Mouse (Mus musculus): Measurements from ENCODE around the gene Bcor. TPM values are rescaled to one million over a fixed set of nuclear protein-coding genes. Genes with fewer than 3 reads are reported as not detected.

Gene Bcor
- total RNA-seq, 1 experiment: 32.9 TPM

- H3K36me3 ChIP-seq (ENCODE audit: control insufficient read depth, insufficient read depth, low read length, poor library complexity, severe bottlenecking): no peaks in the 10 kb centered on the region
- DNase-seq (ENCODE audit: low read depth, low spot score): no peak
- H3K27ac ChIP-seq (ENCODE audit: insufficient read depth, low read depth, low read length, poor library complexity, severe bottlenecking): no peak overlapping the region
- no peak for TF ChIP-seq ZNF384 (IDR thresholded peaks at IDR 0.05; ENCODE audit: low read depth, low read length)
- TF ChIP-seq MAFK (IDR thresholded peaks at IDR 0.05; ENCODE audit: insufficient read depth, low read depth, low read length): no peak
- TF ChIP-seq CHD2 (IDR thresholded peaks at IDR 0.05; ENCODE audit: low read depth, low read length): no peak
- no peak for TF ChIP-seq HCFC1 (IDR thresholded peaks at IDR 0.05; ENCODE audit: borderline replicate concordance, insufficient read depth, low read length)
- no peak for TF ChIP-seq ZC3H11A (IDR thresholded peaks at IDR 0.05; ENCODE audit: borderline replicate concordance, low read depth, low read length)
- in situ Hi-C loops (cut with MboI; ENCODE audit: low sequenced_read_pairs in 2 of 2, unreplicated experiment in 2 of 2): loop anchor here in 1 of 2 experiments (5.0 to 10.0 kb wide), 2 partner anchors 75 to 137 kb away; no protein-coding TSS in a partner anchor
- H3K9me3 ChIP-seq (ENCODE audit: control insufficient read depth, insufficient read depth, low read depth, low read length): no peaks in the 10 kb centered on the region
- H3K4me3 ChIP-seq (ENCODE audit: insufficient read depth in 1 of 2, low read depth in 1 of 2, low read length in 2 of 2, poor library complexity in 1 of 2, severe bottlenecking in 1 of 2): no peak overlapping the region
- peaks cover 2 to 19% of the 10 kb centered on the region in 2 experiments; a peak in 3 of 4 replicates for H3K4me1 ChIP-seq (ENCODE audit: control insufficient read depth in 2 of 2, insufficient read depth in 2 of 2, low read length in 2 of 2, poor library complexity in 1 of 2)
- H3K9ac ChIP-seq (ENCODE audit: insufficient read depth, low read depth, low read length, poor library complexity, severe bottlenecking): no peak overlapping the region
Observed at GRCm38 (mm10) chrX:11999951-12000350, 160.2 kb downstream of the Bcor start.

DNA sequence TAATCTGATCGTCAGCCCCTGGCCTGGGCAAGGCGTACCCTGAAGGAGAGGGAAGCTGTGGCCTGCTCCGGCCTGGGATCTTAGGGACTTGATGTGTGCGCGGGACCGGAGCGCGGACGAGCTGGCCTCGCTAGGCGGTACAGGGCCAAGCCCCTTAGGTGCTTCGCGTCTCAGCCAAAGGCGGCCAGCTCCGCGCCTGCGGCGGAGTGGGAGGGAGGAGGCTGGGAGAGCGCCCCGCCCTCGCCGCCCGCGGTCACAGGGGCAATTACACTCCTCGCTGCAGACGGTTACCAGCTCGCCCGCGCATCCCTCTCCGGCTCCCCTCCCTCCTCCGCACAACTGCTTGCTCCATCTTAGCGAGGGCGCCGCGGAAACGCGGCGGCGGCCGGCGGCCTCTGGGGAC is 161.2 kb downstream of the Bcor start:
- Histone ChIP-seq H3K27ac (ENCODE audit: insufficient read depth, low read depth, low read length, poor library complexity, severe bottlenecking) (no peak overlapping the region), H3K4me1 (ENCODE audit: control insufficient read depth in 2 of 2, insufficient read depth in 2 of 2, low read length in 2 of 2, poor library complexity in 1 of 2) (peaks cover 2 to 16% of the 10 kb centered on the region in 2 experiments; a peak in 3 of 4 replicates), H3K9ac (ENCODE audit: insufficient read depth, low read depth, low read length, poor library complexity, severe bottlenecking) (peak overlapping the region; percentile 14; the same call in 1 of the 2 replicates), H3K9me3 (ENCODE audit: control insufficient read depth, insufficient read depth, low read depth, low read length) (no peaks in the 10 kb centered on the region), H3K36me3 (ENCODE audit: control insufficient read depth, insufficient read depth, low read length, poor library complexity, severe bottlenecking) (no peaks in the 10 kb centered on the region), H3K4me3 (ENCODE audit: insufficient read depth in 1 of 2, low read depth in 1 of 2, low read length in 2 of 2, poor library complexity in 1 of 2, severe bottlenecking in 1 of 2) (peak overlapping the region; percentile 35 to 45; a peak in 2 of 4 replicates)
- TF ChIP-seq ZC3H11A (IDR thresholded peaks at IDR 0.05; ENCODE audit: borderline replicate concordance, low read depth, low read length) (no peak), MAFK (IDR thresholded peaks at IDR 0.05; ENCODE audit: insufficient read depth, low read depth, low read length) (no peak), ZNF384 (IDR thresholded peaks at IDR 0.05; ENCODE audit: low read depth, low read length) (no peak), CHD2 (IDR thresholded peaks at IDR 0.05; ENCODE audit: low read depth, low read length) (no peak), HCFC1 (IDR thresholded peaks at IDR 0.05; ENCODE audit: borderline replicate concordance, insufficient read depth, low read length) (no peak)
- in situ Hi-C loops (cut with MboI; ENCODE audit: low sequenced_read_pairs in 2 of 2, unreplicated experiment in 2 of 2): no loop called here
- DNase-seq (ENCODE audit: low read depth, low spot score): no peak

GRCm38 (mm10) chrX:11996891-11997290 is 163.3 kb downstream of the Bcor start:
- in situ Hi-C loops (cut with MboI; ENCODE audit: low sequenced_read_pairs in 2 of 2, unreplicated experiment in 2 of 2): no loop called here
- Histone ChIP-seq H3K27ac (ENCODE audit: insufficient read depth, low read depth, low read length, poor library complexity, severe bottlenecking) (no peak overlapping the region), H3K4me1 (ENCODE audit: control insufficient read depth in 2 of 2, insufficient read depth in 2 of 2, low read length in 2 of 2, poor library complexity in 1 of 2) (peaks cover 2 to 10% of the 10 kb centered on the region in 2 experiments; a peak in 3 of 4 replicates), H3K9ac (ENCODE audit: insufficient read depth, low read depth, low read length, poor library complexity, severe bottlenecking) (no peak overlapping the region), H3K4me3 (ENCODE audit: insufficient read depth in 1 of 2, low read depth in 1 of 2, low read length in 2 of 2, poor library complexity in 1 of 2, severe bottlenecking in 1 of 2) (no peak overlapping the region), H3K9me3 (ENCODE audit: control insufficient read depth, insufficient read depth, low read depth, low read length) (no peaks in the 10 kb centered on the region), H3K36me3 (ENCODE audit: control insufficient read depth, insufficient read depth, low read length, poor library complexity, severe bottlenecking) (no peaks in the 10 kb centered on the region)
- TF ChIP-seq ZC3H11A (IDR thresholded peaks at IDR 0.05; ENCODE audit: borderline replicate concordance, low read depth, low read length) (no peak), MAFK (IDR thresholded peaks at IDR 0.05; ENCODE audit: insufficient read depth, low read depth, low read length) (no peak), HCFC1 (IDR thresholded peaks at IDR 0.05; ENCODE audit: borderline replicate concordance, insufficient read depth, low read length) (no peak), CHD2 (IDR thresholded peaks at IDR 0.05; ENCODE audit: low read depth, low read length) (no peak), ZNF384 (IDR thresholded peaks at IDR 0.05; ENCODE audit: low read depth, low read length) (no peak)
- DNase-seq (ENCODE audit: low read depth, low spot score): no peak

GRCm38 (mm10) chrX:11996489-11996888 is 163.7 kb downstream of the Bcor start:
- Histone ChIP-seq H3K9ac (ENCODE audit: insufficient read depth, low read depth, low read length, poor library complexity, severe bottlenecking) (no peak overlapping the region), H3K4me1 (ENCODE audit: control insufficient read depth in 2 of 2, insufficient read depth in 2 of 2, low read length in 2 of 2, poor library complexity in 1 of 2) (peaks cover 2 to 10% of the 10 kb centered on the region in 2 experiments; a peak in 3 of 4 replicates), H3K9me3 (ENCODE audit: control insufficient read depth, insufficient read depth, low read depth, low read length) (no peaks in the 10 kb centered on the region), H3K36me3 (ENCODE audit: control insufficient read depth, insufficient read depth, low read length, poor library complexity, severe bottlenecking) (no peaks in the 10 kb centered on the region), H3K4me3 (ENCODE audit: insufficient read depth in 1 of 2, low read depth in 1 of 2, low read length in 2 of 2, poor library complexity in 1 of 2, severe bottlenecking in 1 of 2) (no peak overlapping the region), H3K27ac (ENCODE audit: insufficient read depth, low read depth, low read length, poor library complexity, severe bottlenecking) (no peak overlapping the region)
- no peak for DNase-seq (ENCODE audit: low read depth, low spot score)
- TF ChIP-seq ZNF384 (IDR thresholded peaks at IDR 0.05; ENCODE audit: low read depth, low read length) (no peak), HCFC1 (IDR thresholded peaks at IDR 0.05; ENCODE audit: borderline replicate concordance, insufficient read depth, low read length) (no peak), CHD2 (IDR thresholded peaks at IDR 0.05; ENCODE audit: low read depth, low read length) (no peak), MAFK (IDR thresholded peaks at IDR 0.05; ENCODE audit: insufficient read depth, low read depth, low read length) (no peak), ZC3H11A (IDR thresholded peaks at IDR 0.05; ENCODE audit: borderline replicate concordance, low read depth, low read length) (no peak)
- in situ Hi-C loops (cut with MboI; ENCODE audit: low sequenced_read_pairs in 2 of 2, unreplicated experiment in 2 of 2): no loop called here
